Mouse (Mus musculus): ENCODE results near the gene Sirpb1b.
"Not testable (repeated sequence)": the region's sequence is repeated elsewhere in the genome, so short reads cannot be mapped to it uniquely, and the experiment has no call there.

GRCm38 (mm10) chr3:15470158-15470557, 104.7 kb downstream of the Sirpb1b start:
- TF ChIP-seq POLR2A (IDR thresholded peaks at IDR 0.05; ENCODE audit: borderline replicate concordance, extremely low read depth, low read depth, low read length); CTCF (IDR thresholded peaks at IDR 0.05; ENCODE audit: insufficient read depth, low read length): not testable (repeated sequence)

All from lung, adult 2 months (tissue).